Mouse (Mus musculus) heart, embryonic 13.5 days (tissue): ENCODE results near the gene Rgl3. TPM values are rescaled to one million over a fixed set of nuclear protein-coding genes. Genes with fewer than 3 reads are reported as not detected.
A peak's percentile ranks its signal among the peaks of the same experiment; 100 is the strongest.

ENCODE experiments used
- ATAC-seq: fragments of 200-750 bp; cut with Nextera tagmentation; 2 replicates; pipeline ENCODE4 v1.8.0; 2017; ENCODE audit warnings: moderate TSS enrichment; ENCODE audit not compliant: insufficient number of reproducible peaks, low FRiP score, low TSS enrichment; ENCODE audit errors: extremely low read depth
- H3K27ac ChIP-seq: fragments of 300-500 bp; sonication (generic); replicated peaks from 2 replicates; pipeline ENCODE4 v1.5.1; 2015; ENCODE audit warnings: moderate library complexity, mild to moderate bottlenecking, inconsistent platforms
- H3K27me3 ChIP-seq: fragments of 300-500 bp; sonication (generic); replicated peaks from 2 replicates; pipeline ENCODE4 v1.6.1; 2015; ENCODE audit warnings: mild to moderate bottlenecking, inconsistent platforms
- H3K36me3 ChIP-seq: fragments of 300-500 bp; sonication (generic); 2 replicates; pipeline ENCODE4 v1.6.1; 2015; ENCODE audit warnings: mild to moderate bottlenecking, inconsistent platforms
- H3K4me1 ChIP-seq: fragments of 300-500 bp; sonication (generic); 2 replicates; pipeline ENCODE4 v1.6.1; 2015; ENCODE audit warnings: inconsistent platforms
- H3K4me2 ChIP-seq: fragments of 300-500 bp; sonication (generic); 2 replicates; pipeline ENCODE4 v1.6.1; 2015; ENCODE audit warnings: inconsistent platforms, mild to moderate bottlenecking, moderate library complexity
- H3K4me3 ChIP-seq: fragments of 300-500 bp; sonication (generic); 2 replicates; pipeline ENCODE4 v1.5.1; 2015; ENCODE audit warnings: moderate library complexity, mild to moderate bottlenecking, inconsistent platforms
- H3K9ac ChIP-seq: fragments of 300-500 bp; sonication (generic); 2 replicates; pipeline ENCODE4 v1.6.1; 2015; ENCODE audit warnings: inconsistent platforms, mild to moderate bottlenecking, moderate library complexity
- H3K9me3 ChIP-seq: fragments of 300-500 bp; sonication (generic); 2 replicates; pipeline ENCODE4 v1.6.1; 2016; ENCODE audit warnings: inconsistent platforms
- WGBS: fragments of 180-500 bp; shearing (Covaris S2); methylation state at CpG from one replicate; pipeline ENCODE4 v1.1.7; 2015; ENCODE audit warnings: mixed read lengths; 5-methylcytosine and 5-hydroxymethylcytosine counted together
- polyA plus RNA-seq: library from polyadenylated mRNA; unstranded; fragments of >200 nt; fragmentation: Nextera tagmentation; extraction: Ambion mirVana; gene quantifications from 2 replicates; pipeline ENCODE4 v1.2.1, GENCODE M21; 2015

Rgl3 gene
- polyA plus RNA-seq, 1 experiment from 2014 or later, result 0.71 TPM

- ATAC-seq, result no peak
- no peaks in the 10 kb centered on the region for H3K36me3 ChIP-seq
- H3K4me2 ChIP-seq, result no peak overlapping the region
- H3K27ac ChIP-seq, result no peak overlapping the region
- no peak overlapping the region for H3K9ac ChIP-seq
- no peaks in the 10 kb centered on the region for H3K4me1 ChIP-seq
- H3K4me3 ChIP-seq, result no peak overlapping the region
- H3K9me3 ChIP-seq, result no peaks in the 10 kb centered on the region
- WGBS, result 21% methylated on average over 2 of the region's 2 CpGs
- peaks cover 36% of the 10 kb centered on the region for H3K27me3 ChIP-seq
Measured at GRCm38 (mm10) chr9:21977972-21978371, 11.3 kb downstream of the Rgl3 start.

- H3K27me3 ChIP-seq, result peaks cover 31% of the 10 kb centered on the region
- H3K4me2 ChIP-seq, result no peak overlapping the region
- ATAC-seq, result no peak
- H3K4me3 ChIP-seq, result no peak overlapping the region
- H3K4me1 ChIP-seq, result no peaks in the 10 kb centered on the region
- 70% methylated on average over 5 of the region's 5 CpGs for WGBS
- H3K9me3 ChIP-seq, result no peaks in the 10 kb centered on the region
- H3K36me3 ChIP-seq, result no peaks in the 10 kb centered on the region
- H3K27ac ChIP-seq, result no peak overlapping the region
- no peak overlapping the region for H3K9ac ChIP-seq
Measured at GRCm38 (mm10) chr9:21977331-21977730, 11.9 kb downstream of the Rgl3 start.

- Histone ChIP-seq H3K36me3 (no peaks in the 10 kb centered on the region), H3K4me3 (no peak overlapping the region), H3K27me3 (peaks cover 27% of the 10 kb centered on the region), H3K9me3 (no peaks in the 10 kb centered on the region), H3K27ac (no peak overlapping the region), H3K4me1 (no peaks in the 10 kb centered on the region), H3K4me2 (no peak overlapping the region), H3K9ac (no peak overlapping the region)
- WGBS, result 84% methylated on average over 10 of the region's 10 CpGs
- ATAC-seq, result no peak
Measured at GRCm38 (mm10) chr9:21976626-21977175, 12.5 kb downstream of the Rgl3 start.

GRCm38 (mm10) chr9:21969304-21969703 lies 19.9 kb downstream of the Rgl3 start:
- H3K9me3 ChIP-seq, result no peaks in the 10 kb centered on the region
- WGBS, result 86% methylated on average over 4 of the region's 4 CpGs
- no peak overlapping the region for H3K27ac ChIP-seq
- H3K36me3 ChIP-seq, result no peaks in the 10 kb centered on the region
- H3K4me1 ChIP-seq, result no peaks in the 10 kb centered on the region
- no peak overlapping the region for H3K4me3 ChIP-seq
- peaks cover 26% of the 10 kb centered on the region; the same call in 1 of the 2 replicates for H3K27me3 ChIP-seq
- no peak overlapping the region for H3K9ac ChIP-seq
- no peak for ATAC-seq
- H3K4me2 ChIP-seq, result no peak overlapping the region

GRCm38 (mm10) chr9:21968883-21969282 lies 20.4 kb downstream of the Rgl3 start:
- H3K9ac ChIP-seq, result no peak overlapping the region
- 50% methylated on average over 6 of the region's 6 CpGs for WGBS
- no peak overlapping the region for H3K27ac ChIP-seq
- no peaks in the 10 kb centered on the region for H3K9me3 ChIP-seq
- no peak overlapping the region for H3K4me3 ChIP-seq
- H3K4me2 ChIP-seq, result no peak overlapping the region
- H3K4me1 ChIP-seq, result 0 out of 2 replicates have a peak, but pooled peaks cover 3% of the 10 kb centered on the region
- H3K27me3 ChIP-seq, result peaks cover 26% of the 10 kb centered on the region; the same call in 1 of the 2 replicates
- ATAC-seq, result no peak
- no peaks in the 10 kb centered on the region for H3K36me3 ChIP-seq

- H3K4me3 ChIP-seq, result peak within 1 kb of the TSS; percentile 54
- peaks cover 36% of the 10 kb centered on the region for H3K27me3 ChIP-seq
- no peaks in the 10 kb centered on the region for H3K9me3 ChIP-seq
- H3K4me1 ChIP-seq, result peaks cover 39% of the 10 kb centered on the region
- H3K9ac ChIP-seq, result peak within 1 kb of the TSS; percentile 74
- H3K4me2 ChIP-seq, result peak within 1 kb of the TSS; percentile 81
- peaks cover 12% of the 10 kb centered on the region; the same call in 1 of the 2 replicates for H3K36me3 ChIP-seq
- ATAC-seq, result peak; percentile 79
- WGBS, result 5% methylated on average over 8 of the region's 8 CpGs
- peak within 1 kb of the TSS; percentile 71 for H3K27ac ChIP-seq
Measured at GRCm38 (mm10) chr9:21963417-21963816, 25.8 kb downstream of the Rgl3 start, which contains the start of gene Epor. Epor (minus strand) TSS chr9:21963506.

- Histone ChIP-seq H3K4me3 (peak overlapping the region; percentile 54), H3K4me1 (peaks cover 39% of the 10 kb centered on the region), H3K9me3 (no peaks in the 10 kb centered on the region), H3K4me2 (peak overlapping the region; percentile 81), H3K9ac (peak overlapping the region; percentile 74), H3K27me3 (peaks cover 31% of the 10 kb centered on the region), H3K27ac (peak overlapping the region; percentile 71), H3K36me3 (peaks cover 20% of the 10 kb centered on the region)
- peak; percentile 74 for ATAC-seq
- WGBS, result 1% methylated on average over 34 of the region's 34 CpGs
Measured at GRCm38 (mm10) chr9:21962416-21963059, 26.7 kb downstream of the Rgl3 start.

- H3K4me1 ChIP-seq, result peaks cover 39% of the 10 kb centered on the region
- ATAC-seq, result 0 out of 2 replicates have a peak, but pooled peaks have one; percentile 16
- peaks cover 27% of the 10 kb centered on the region for H3K27me3 ChIP-seq
- 1% methylated on average over 15 of the region's 15 CpGs for WGBS
- no peaks in the 10 kb centered on the region for H3K9me3 ChIP-seq
- peak overlapping the region; percentile 81 for H3K4me2 ChIP-seq
- H3K4me3 ChIP-seq, result peak overlapping the region; percentile 54
- H3K36me3 ChIP-seq, result peaks cover 24% of the 10 kb centered on the region
- H3K27ac ChIP-seq, result no peak overlapping the region; the same call in 1 of the 2 replicates
- peak overlapping the region; percentile 74 for H3K9ac ChIP-seq
Measured at GRCm38 (mm10) chr9:21962010-21962409, 27.2 kb downstream of the Rgl3 start.

GRCm38 (mm10) chr9:21961366-21961980 lies 27.8 kb downstream of the Rgl3 start:
- Histone ChIP-seq H3K27me3 (peaks cover 27% of the 10 kb centered on the region), H3K4me1 (peaks cover 42% of the 10 kb centered on the region), H3K4me3 (peak overlapping the region; percentile 54), H3K9ac (peak overlapping the region; percentile 74), H3K27ac (no peak overlapping the region; the same call in 1 of the 2 replicates), H3K36me3 (peaks cover 24% of the 10 kb centered on the region), H3K4me2 (peak overlapping the region; percentile 81), H3K9me3 (no peaks in the 10 kb centered on the region)
- no peak for ATAC-seq
- WGBS, result 2% methylated on average over 35 of the region's 35 CpGs

GRCm38 (mm10) chr9:21960558-21961208 lies 28.6 kb downstream of the Rgl3 start:
- H3K4me3 ChIP-seq, result peak overlapping the region; percentile 54
- peak overlapping the region; percentile 81 for H3K4me2 ChIP-seq
- peaks cover 46% of the 10 kb centered on the region for H3K4me1 ChIP-seq
- peak overlapping the region; percentile 74 for H3K9ac ChIP-seq
- peaks cover 24% of the 10 kb centered on the region for H3K36me3 ChIP-seq
- H3K27ac ChIP-seq, result no peak overlapping the region
- 14% methylated on average over 26 of the region's 26 CpGs for WGBS
- H3K9me3 ChIP-seq, result no peaks in the 10 kb centered on the region
- no peak for ATAC-seq
- H3K27me3 ChIP-seq, result peaks cover 27% of the 10 kb centered on the region

- H3K4me2 ChIP-seq, result peak overlapping the region; percentile 81
- ATAC-seq, result no peak
- H3K4me3 ChIP-seq, result peak overlapping the region; percentile 54
- no peaks in the 10 kb centered on the region for H3K9me3 ChIP-seq
- H3K27me3 ChIP-seq, result peaks cover 27% of the 10 kb centered on the region
- peak overlapping the region; percentile 29 for H3K9ac ChIP-seq
- no peak overlapping the region for H3K27ac ChIP-seq
- peaks cover 24% of the 10 kb centered on the region for H3K36me3 ChIP-seq
- WGBS, result 57% methylated on average over 9 of the region's 9 CpGs
- H3K4me1 ChIP-seq, result peaks cover 47% of the 10 kb centered on the region
Measured at GRCm38 (mm10) chr9:21960135-21960534, 29.1 kb downstream of the Rgl3 start.
